Mouse (Mus musculus) right cerebral cortex, adult 18-20 months (tissue): ENCODE results near the gene Exoc6b.

Experiments used
- DNase-seq: peaks from one replicate; pipeline ENCODE4 v3.0.0; 2022; ENCODE audit warnings: mixed read lengths

Gene Exoc6b

DNA sequence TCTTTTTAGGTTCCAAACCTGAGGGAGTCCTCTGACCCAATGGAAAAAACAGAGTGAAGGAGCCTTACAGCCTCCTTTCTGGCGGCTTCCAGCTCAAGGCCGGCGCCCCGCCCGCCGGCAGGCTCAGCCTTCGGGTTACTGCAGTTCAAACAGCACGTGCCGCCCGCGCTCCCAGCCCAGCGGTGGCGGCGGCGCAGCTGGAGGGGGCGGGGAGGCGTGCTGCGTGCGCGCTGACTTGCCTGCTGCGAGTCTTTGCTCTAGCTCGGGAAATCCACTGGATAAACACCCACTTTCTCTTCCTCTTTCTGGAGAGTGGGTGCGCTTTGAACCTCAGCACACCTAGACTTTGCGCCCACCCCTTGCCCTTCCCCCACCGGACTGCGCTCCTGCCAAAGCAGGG lies 485.9 kb downstream of the Exoc6b start:
- DNase-seq = peak; percentile 71

GRCm38 (mm10) chr6:84582826-84583225 lies 486.5 kb downstream of the Exoc6b start:
- no peak for DNase-seq

- DNase-seq = no peak
Observed at GRCm38 (mm10) chr6:84581833-84582445, 487.4 kb downstream of the Exoc6b start.

DNA sequence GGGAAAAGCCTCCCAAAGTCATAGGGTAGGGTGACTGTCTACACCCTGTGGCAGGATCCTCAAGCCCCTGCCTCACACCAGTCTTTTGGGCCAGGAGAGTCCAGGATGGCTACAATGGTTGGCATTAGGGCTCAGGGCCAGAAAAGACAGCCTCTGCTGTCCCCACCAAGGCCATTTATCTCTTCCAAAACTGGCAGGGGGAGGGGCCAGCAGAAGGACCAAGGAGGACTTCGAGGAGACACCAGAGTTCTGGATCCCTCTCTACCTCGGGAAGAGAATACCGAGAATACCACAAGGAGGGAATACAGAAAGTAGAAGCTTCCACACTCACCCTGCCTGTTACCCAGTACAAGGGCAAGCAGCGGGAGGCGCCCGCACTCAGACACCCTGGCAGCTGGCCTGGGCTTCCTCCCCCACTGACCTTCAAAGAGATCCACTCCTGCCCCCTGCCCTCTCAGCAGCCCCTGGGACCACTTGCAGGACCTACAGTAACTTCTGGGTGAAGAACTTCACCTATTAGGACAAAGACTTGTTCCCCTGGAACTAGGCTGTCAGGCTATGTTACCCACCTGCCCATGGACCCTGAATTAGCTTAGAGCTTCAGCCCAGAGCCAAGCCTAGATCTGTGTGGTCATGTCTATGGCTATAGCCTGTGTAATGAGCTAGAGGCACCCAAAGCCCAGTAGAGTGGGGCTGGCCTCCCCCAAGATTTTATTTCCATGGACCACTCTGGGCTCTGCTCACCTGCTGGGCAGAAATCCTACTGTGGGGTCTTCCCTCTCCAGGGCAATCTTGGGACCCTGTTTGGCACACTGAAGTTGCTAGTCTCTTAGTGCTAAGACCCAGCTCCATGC lies 488.1 kb downstream of the Exoc6b start:
- no peak for DNase-seq

DNA sequence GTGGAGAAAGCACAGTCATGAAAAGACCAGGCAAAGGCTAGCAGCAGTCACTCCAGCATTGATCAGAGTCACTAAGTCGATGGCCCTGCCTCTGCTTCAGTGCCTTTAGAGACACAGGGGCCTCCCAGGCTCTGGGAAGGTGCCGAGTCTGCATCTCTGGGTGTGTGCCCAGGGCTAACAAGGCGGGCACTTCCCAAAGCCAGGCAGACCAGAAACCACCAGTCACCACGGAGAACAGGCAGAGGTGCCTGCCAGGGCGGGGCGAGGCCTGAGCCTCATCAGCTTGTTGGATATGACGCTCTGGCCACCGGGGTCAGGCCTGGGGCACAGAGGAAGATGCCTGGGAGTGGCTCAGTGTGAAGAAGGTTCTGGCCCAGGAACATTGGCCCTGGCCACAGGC lies 489.8 kb downstream of the Exoc6b start:
- DNase-seq = no peak

DNA sequence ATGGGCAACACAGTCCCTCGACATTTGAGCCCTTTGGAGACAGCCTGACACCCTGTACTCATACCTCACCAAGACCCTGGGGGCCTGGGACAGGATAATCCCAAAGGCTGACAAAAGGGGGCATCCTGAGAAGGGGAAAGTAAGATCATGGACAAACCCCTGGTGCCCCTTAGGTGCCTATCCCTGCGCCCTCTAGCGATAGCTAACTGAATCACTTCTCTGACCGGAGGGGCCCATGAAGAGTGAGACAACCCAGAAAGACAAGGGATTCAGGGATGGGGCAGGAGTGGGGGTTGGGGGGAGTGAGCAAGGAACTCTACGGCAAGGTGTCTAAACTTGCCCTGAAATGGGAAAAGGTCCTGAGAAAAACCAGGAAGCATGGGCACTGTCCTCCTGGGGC lies 490.4 kb downstream of the Exoc6b start:
- no peak for DNase-seq

- no peak for DNase-seq
Observed at GRCm38 (mm10) chr6:84577898-84578297, 491.4 kb downstream of the Exoc6b start.

DNA sequence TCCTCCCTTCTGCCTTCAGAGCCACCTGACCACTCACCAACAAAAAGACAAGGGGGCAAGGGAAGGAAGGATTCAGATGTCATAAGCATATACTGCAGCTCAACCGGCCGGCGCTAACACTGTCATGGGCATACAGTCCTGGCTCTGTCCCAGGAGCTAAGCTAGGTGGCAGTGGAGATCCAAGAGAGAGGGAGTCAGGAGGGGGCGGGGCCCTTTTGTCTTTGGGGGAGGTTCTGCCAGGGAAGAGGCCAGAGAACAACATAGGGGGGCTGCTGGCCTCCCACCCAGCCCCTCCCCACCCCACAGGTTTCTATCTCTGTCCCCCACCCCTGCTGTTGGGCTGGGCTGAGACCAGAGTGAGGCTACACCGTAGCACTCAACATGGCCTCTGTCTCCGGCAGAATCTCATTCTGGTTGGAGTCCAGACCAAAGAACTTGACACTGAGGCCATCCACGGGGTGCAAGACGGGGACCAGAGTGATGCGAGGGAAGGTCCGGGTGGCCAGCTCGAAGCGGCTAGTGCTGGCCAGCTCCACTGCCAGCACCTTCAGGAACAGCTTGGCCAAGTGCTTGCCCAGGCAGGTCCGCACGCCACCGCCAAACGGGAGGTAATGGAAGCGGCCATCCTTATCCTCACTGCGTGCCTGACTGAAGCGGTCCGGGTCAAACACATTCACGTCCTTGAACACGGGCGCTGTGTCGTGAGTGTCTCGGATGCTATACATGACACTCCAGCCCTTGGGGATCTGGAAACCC lies 495.2 kb downstream of the Exoc6b start:
- DNase-seq = no peak

DNA sequence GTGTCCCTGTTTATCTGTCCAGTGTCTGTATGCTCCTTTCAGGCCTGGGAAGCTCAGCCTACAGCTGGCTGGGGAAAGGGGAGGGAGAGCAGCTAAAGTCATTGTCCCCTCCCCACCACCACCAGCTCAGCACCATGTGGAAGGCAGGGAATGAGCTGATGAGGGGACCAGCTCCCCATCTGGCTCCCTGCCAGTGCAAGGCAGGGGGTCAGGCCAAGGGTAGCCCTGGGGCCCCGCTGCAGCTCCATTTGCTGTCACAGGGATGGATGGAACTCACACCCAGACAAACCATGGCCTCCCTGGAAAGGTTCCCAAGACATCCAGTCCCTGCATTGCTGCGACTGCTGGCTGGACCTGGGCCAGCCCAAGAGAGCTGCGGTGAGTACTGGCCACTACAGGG lies 499.3 kb downstream of the Exoc6b start:
- no peak for DNase-seq

- DNase-seq = no peak
Observed at GRCm38 (mm10) chr6:84569590-84569989, 499.7 kb downstream of the Exoc6b start.

- DNase-seq = no peak
Observed at GRCm38 (mm10) chr6:84568880-84569279, 500.4 kb downstream of the Exoc6b start.
